Mouse (Mus musculus): ENCODE results near the gene Pex26. TPM values are rescaled to one million over a fixed set of nuclear protein-coding genes. Genes with fewer than 3 reads are reported as not detected.

Pex26 gene
- polyA plus RNA-seq, 1 experiment from 2014 or later, result 12.8 TPM

- Histone ChIP-seq H3K36me3 (ENCODE audit: insufficient read depth, low read length) (no peaks in the 10 kb centered on the region), H3K4me3 (ENCODE audit: low read length) (no peak overlapping the region), H3K9me3 (ENCODE audit: low read length) (no peaks in the 10 kb centered on the region), H3K4me1 (ENCODE audit: insufficient read depth, low read length) (peaks cover 9% of the 10 kb centered on the region), H3K27me3 (ENCODE audit: insufficient read depth, low read length) (no peaks in the 10 kb centered on the region), H3K4me2 (replicated peaks; ENCODE audit: low read depth, low read length) (no peak overlapping the region), H3K9ac (replicated peaks; ENCODE audit: low read length) (no peak overlapping the region), H3K27ac (ENCODE audit: low read length) (no peak overlapping the region)
- 7% methylated on average over 6 of the region's 6 CpGs for WGBS
- ATAC-seq (ENCODE audit: low FRiP score, low TSS enrichment), result no peak
Observed at GRCm38 (mm10) chr6:121224993-121225392, 41.5 kb downstream of the Pex26 start.

DNA sequence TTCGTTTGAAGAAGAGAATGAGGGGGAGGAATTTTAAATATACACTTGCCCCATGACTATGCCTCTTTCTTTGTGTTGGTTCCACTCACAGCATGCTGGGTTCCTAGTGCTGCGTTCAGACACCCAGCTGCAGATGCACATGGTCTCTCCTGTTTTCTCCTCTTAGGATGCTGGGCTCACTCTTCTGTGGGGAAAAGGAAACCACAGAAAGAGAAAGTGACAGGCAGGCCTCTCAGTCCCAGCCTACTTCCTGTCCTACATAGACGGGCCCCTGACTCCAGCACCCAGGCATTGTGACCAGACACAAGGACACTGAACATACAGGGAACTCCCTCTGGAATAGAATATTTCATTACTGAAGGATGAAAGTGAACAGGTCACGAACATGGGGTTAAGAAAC is 42.6 kb downstream of the Pex26 start:
- Histone ChIP-seq H3K27ac (ENCODE audit: low read length) (no peak overlapping the region), H3K4me3 (ENCODE audit: low read length) (no peak overlapping the region), H3K4me2 (replicated peaks; ENCODE audit: low read depth, low read length) (no peak overlapping the region), H3K27me3 (ENCODE audit: insufficient read depth, low read length) (no peaks in the 10 kb centered on the region), H3K4me1 (ENCODE audit: insufficient read depth, low read length) (peaks cover 9% of the 10 kb centered on the region), H3K9ac (replicated peaks; ENCODE audit: low read length) (no peak overlapping the region), H3K36me3 (ENCODE audit: insufficient read depth, low read length) (no peaks in the 10 kb centered on the region), H3K9me3 (ENCODE audit: low read length) (no peaks in the 10 kb centered on the region)
- 58% methylated on average over 4 of the region's 4 CpGs for WGBS
- ATAC-seq (ENCODE audit: low FRiP score, low TSS enrichment), result no peak

GRCm38 (mm10) chr6:121226744-121227143 is 43.3 kb downstream of the Pex26 start:
- no peak overlapping the region for H3K4me3 ChIP-seq (ENCODE audit: low read length)
- 56% methylated on average over 2 of the region's 2 CpGs for WGBS
- H3K27ac ChIP-seq (ENCODE audit: low read length), result no peak overlapping the region
- no peak overlapping the region for H3K9ac ChIP-seq (replicated peaks; ENCODE audit: low read length)
- H3K4me2 ChIP-seq (replicated peaks; ENCODE audit: low read depth, low read length), result no peak overlapping the region
- H3K27me3 ChIP-seq (ENCODE audit: insufficient read depth, low read length), result no peaks in the 10 kb centered on the region
- peaks cover 9% of the 10 kb centered on the region for H3K4me1 ChIP-seq (ENCODE audit: insufficient read depth, low read length)
- no peaks in the 10 kb centered on the region for H3K36me3 ChIP-seq (ENCODE audit: insufficient read depth, low read length)
- no peaks in the 10 kb centered on the region for H3K9me3 ChIP-seq (ENCODE audit: low read length)
- no peak for ATAC-seq (ENCODE audit: low FRiP score, low TSS enrichment)

DNA sequence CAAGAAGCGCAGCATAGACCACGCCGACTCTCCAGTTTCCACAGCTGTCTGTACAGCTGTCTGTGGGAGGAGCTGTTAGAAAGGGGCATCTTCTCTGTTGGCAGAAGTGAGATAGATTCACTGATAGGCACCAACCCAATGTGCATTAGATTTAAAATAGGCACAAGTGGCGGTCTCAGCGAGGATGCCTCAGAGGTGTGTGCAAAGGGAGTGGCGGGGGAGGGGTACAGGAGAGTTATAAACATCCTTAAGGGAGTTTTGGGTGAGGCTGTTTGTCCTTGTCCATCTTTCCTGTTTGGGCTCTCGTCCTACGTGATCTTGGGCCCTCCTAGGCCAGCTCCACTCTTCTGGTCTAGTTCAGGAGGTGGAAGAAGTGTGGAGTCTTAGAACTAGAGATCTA is 45.0 kb downstream of the Pex26 start:
- Histone ChIP-seq H3K4me2 (replicated peaks; ENCODE audit: low read depth, low read length) (no peak overlapping the region), H3K27me3 (ENCODE audit: insufficient read depth, low read length) (no peaks in the 10 kb centered on the region), H3K36me3 (ENCODE audit: insufficient read depth, low read length) (no peaks in the 10 kb centered on the region), H3K9ac (replicated peaks; ENCODE audit: low read length) (no peak overlapping the region), H3K4me1 (ENCODE audit: insufficient read depth, low read length) (peaks cover 9% of the 10 kb centered on the region), H3K27ac (ENCODE audit: low read length) (no peak overlapping the region), H3K4me3 (ENCODE audit: low read length) (no peak overlapping the region), H3K9me3 (ENCODE audit: low read length) (no peaks in the 10 kb centered on the region)
- 70% methylated on average over 8 of the region's 8 CpGs for WGBS
- no peak for ATAC-seq (ENCODE audit: low FRiP score, low TSS enrichment)

GRCm38 (mm10) chr6:121232652-121233051 is 49.2 kb downstream of the Pex26 start:
- Histone ChIP-seq H3K4me3 (ENCODE audit: low read length) (no peak overlapping the region), H3K36me3 (ENCODE audit: insufficient read depth, low read length) (no peaks in the 10 kb centered on the region), H3K27me3 (ENCODE audit: insufficient read depth, low read length) (no peaks in the 10 kb centered on the region), H3K9me3 (ENCODE audit: low read length) (no peaks in the 10 kb centered on the region), H3K4me1 (ENCODE audit: insufficient read depth, low read length) (no peaks in the 10 kb centered on the region), H3K27ac (ENCODE audit: low read length) (no peak overlapping the region), H3K9ac (replicated peaks; ENCODE audit: low read length) (no peak overlapping the region), H3K4me2 (replicated peaks; ENCODE audit: low read depth, low read length) (no peak overlapping the region)
- ATAC-seq (ENCODE audit: low FRiP score, low TSS enrichment), result peak; percentile 35; the same call in 1 of the 2 replicates
- 54% methylated on average over 1 of the region's 1 CpGs for WGBS

DNA sequence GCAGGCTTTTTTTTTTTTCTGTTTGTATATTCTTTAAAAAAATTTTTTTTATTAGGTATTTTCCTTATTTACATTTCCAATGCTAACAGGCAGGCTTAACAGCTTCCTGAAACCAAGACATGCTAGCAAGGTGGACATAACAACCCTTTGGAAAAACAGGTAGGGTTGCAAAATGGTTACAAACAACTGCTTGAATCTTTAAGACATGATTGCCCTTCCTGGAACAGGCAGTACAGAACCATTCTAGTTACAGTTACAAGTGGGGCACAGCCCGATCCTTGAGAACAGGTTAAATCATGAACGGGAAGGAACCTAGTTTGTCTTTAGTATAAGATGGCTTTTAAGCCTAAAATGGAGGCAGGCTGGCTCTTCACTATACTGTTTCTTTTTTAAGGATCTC is 52.9 kb downstream of the Pex26 start:
- no peak overlapping the region for H3K9ac ChIP-seq (replicated peaks; ENCODE audit: low read length)
- H3K27ac ChIP-seq (ENCODE audit: low read length), result no peak overlapping the region

GRCm38 (mm10) chr6:121238209-121238608 is 54.7 kb downstream of the Pex26 start:
- no peaks in the 10 kb centered on the region for H3K9me3 ChIP-seq (ENCODE audit: low read length)
- ATAC-seq (ENCODE audit: low FRiP score, low TSS enrichment), result no peak
- H3K4me3 ChIP-seq (ENCODE audit: low read length), result no peak overlapping the region
- no peaks in the 10 kb centered on the region for H3K4me1 ChIP-seq (ENCODE audit: insufficient read depth, low read length)
- no peak overlapping the region for H3K9ac ChIP-seq (replicated peaks; ENCODE audit: low read length)
- H3K27me3 ChIP-seq (ENCODE audit: insufficient read depth, low read length), result peaks cover 3% of the 10 kb centered on the region; the same call in 1 of the 2 replicates
- no peaks in the 10 kb centered on the region for H3K36me3 ChIP-seq (ENCODE audit: insufficient read depth, low read length)
- no peak overlapping the region for H3K27ac ChIP-seq (ENCODE audit: low read length)
- H3K4me2 ChIP-seq (replicated peaks; ENCODE audit: low read depth, low read length), result no peak overlapping the region
- 94% methylated on average over 4 of the region's 4 CpGs for WGBS

More for the DNA sequence above, 52.9 kb downstream of the Pex26 start:
- H3K36me3 ChIP-seq (ENCODE audit: insufficient read depth, low read length), result no peaks in the 10 kb centered on the region
- ATAC-seq (ENCODE audit: low FRiP score, low TSS enrichment), result no peak
- H3K4me3 ChIP-seq (ENCODE audit: low read length), result no peak overlapping the region
- peaks cover 3% of the 10 kb centered on the region; the same call in 1 of the 2 replicates for H3K27me3 ChIP-seq (ENCODE audit: insufficient read depth, low read length)
- 89% methylated on average over 2 of the region's 2 CpGs for WGBS
- no peaks in the 10 kb centered on the region for H3K4me1 ChIP-seq (ENCODE audit: insufficient read depth, low read length)
- H3K4me2 ChIP-seq (replicated peaks; ENCODE audit: low read depth, low read length), result no peak overlapping the region
- no peaks in the 10 kb centered on the region for H3K9me3 ChIP-seq (ENCODE audit: low read length)

GRCm38 (mm10) chr6:121241780-121242179 is 58.3 kb downstream of the Pex26 start:
- H3K4me3 ChIP-seq (ENCODE audit: low read length), result no peak overlapping the region
- H3K4me2 ChIP-seq (replicated peaks; ENCODE audit: low read depth, low read length), result no peak overlapping the region
- peaks cover 3% of the 10 kb centered on the region; the same call in 1 of the 2 replicates for H3K4me1 ChIP-seq (ENCODE audit: insufficient read depth, low read length)
- no peaks in the 10 kb centered on the region for H3K36me3 ChIP-seq (ENCODE audit: insufficient read depth, low read length)
- WGBS, result 73% methylated on average over 2 of the region's 2 CpGs
- H3K9me3 ChIP-seq (ENCODE audit: low read length), result no peaks in the 10 kb centered on the region
- H3K27me3 ChIP-seq (ENCODE audit: insufficient read depth, low read length), result peaks cover 13% of the 10 kb centered on the region; the same call in 1 of the 2 replicates
- no peak for ATAC-seq (ENCODE audit: low FRiP score, low TSS enrichment)
- H3K27ac ChIP-seq (ENCODE audit: low read length), result no peak overlapping the region
- H3K9ac ChIP-seq (replicated peaks; ENCODE audit: low read length), result no peak overlapping the region

DNA sequence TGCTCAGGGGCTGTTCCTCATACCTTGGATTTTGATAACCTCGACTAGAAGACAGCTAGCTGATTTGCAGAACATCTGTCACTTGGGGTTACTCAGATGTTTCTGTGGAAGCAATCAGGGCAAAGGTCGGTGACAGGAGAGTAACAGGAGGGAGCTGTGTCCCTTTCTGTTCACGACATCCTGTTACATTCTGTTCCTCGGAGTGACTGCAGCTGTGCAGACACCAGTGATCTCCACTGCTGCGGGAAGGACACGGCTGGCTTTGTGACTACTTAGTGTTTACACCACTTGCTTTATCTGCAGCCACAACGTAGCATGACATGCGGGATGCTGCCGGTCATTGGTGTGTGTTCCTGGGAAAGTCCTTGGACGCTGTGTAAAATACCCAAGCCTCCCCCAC is 59.7 kb downstream of the Pex26 start:
- Histone ChIP-seq H3K9ac (replicated peaks; ENCODE audit: low read length) (no peak overlapping the region), H3K4me3 (ENCODE audit: low read length) (no peak overlapping the region), H3K27me3 (ENCODE audit: insufficient read depth, low read length) (peaks cover 13% of the 10 kb centered on the region; the same call in 1 of the 2 replicates), H3K36me3 (ENCODE audit: insufficient read depth, low read length) (no peaks in the 10 kb centered on the region), H3K9me3 (ENCODE audit: low read length) (no peaks in the 10 kb centered on the region), H3K4me1 (ENCODE audit: insufficient read depth, low read length) (peaks cover 3% of the 10 kb centered on the region; the same call in 1 of the 2 replicates), H3K4me2 (replicated peaks; ENCODE audit: low read depth, low read length) (no peak overlapping the region), H3K27ac (ENCODE audit: low read length) (no peak overlapping the region)
- no peak for ATAC-seq (ENCODE audit: low FRiP score, low TSS enrichment)
- 18% methylated on average over 10 of the region's 10 CpGs for WGBS

DNA sequence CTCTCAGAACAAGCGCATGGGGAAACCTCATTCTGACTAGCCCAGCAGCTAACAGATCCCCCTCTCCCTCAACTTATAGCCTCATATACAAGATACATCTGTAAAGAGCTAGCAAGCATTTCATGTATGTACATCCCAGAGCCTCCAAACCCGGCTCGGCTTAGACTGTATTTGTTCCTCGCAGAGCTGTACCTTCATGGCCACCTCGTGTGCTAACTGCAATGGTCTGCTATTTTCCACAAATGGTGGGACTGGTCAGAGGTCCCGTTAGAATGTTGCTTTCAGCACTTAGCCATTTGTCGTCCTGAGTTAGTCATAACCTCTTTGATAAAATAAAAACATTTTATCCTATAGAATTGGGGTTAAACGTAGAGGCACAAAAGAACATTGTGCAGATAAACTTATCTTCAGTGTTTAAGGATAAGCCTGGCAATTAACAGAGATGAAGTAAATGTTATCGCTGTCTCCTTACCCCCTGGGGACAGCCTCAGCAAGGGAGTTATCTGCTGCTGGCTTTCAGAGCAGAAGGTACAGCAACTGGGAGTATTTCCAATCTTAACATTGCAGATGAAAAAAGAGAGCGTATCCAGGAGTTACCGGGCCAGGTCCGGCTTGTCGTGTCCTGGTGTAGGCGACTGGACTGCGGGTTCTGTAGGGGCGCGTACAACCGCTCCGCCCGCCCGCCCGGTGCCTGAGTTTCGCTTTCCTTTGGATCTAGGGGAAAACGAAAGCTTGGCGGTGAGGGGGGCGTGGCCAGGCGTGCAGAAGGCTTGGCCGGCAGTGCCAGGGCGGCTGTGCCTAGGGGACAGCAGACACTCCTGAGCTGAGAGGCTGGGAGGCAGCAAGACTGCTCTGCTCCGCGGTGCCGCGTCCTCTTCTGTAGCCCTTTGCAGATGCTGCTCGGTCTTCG is 61.9 kb downstream of the Pex26 start, which contains the start of gene Usp18:
Gene Usp18 (plus strand): TSS at position 780 of the 910 bp plus-strand sequence.
- peak within 1 kb of the TSS; percentile 67 for H3K9ac ChIP-seq (replicated peaks; ENCODE audit: low read length)
- peak; percentile 97 for ATAC-seq (ENCODE audit: low FRiP score, low TSS enrichment)
- H3K4me2 ChIP-seq (replicated peaks; ENCODE audit: low read depth, low read length), result peak within 1 kb of the TSS; percentile 73
- no peaks in the 10 kb centered on the region for H3K9me3 ChIP-seq (ENCODE audit: low read length)
- H3K36me3 ChIP-seq (ENCODE audit: insufficient read depth, low read length), result no peaks in the 10 kb centered on the region
- H3K27me3 ChIP-seq (ENCODE audit: insufficient read depth, low read length), result peaks cover 13% of the 10 kb centered on the region; the same call in 1 of the 2 replicates
- H3K4me3 ChIP-seq (ENCODE audit: low read length), result peak within 1 kb of the TSS; percentile 72
- 6% methylated on average over 35 of the region's 35 CpGs for WGBS
- peaks cover 3% of the 10 kb centered on the region; the same call in 1 of the 2 replicates for H3K4me1 ChIP-seq (ENCODE audit: insufficient read depth, low read length)
- H3K27ac ChIP-seq (ENCODE audit: low read length), result no peak within 1 kb of the TSS
